Mouse (Mus musculus): ENCODE measurements at regions not wholly inside any gene's neighbourhood (a gene's known extent, or its start where the extent isn't known, plus 50 kb on each side); places are given as distances from the start of the nearest gene placed in this dataset.

DNA sequence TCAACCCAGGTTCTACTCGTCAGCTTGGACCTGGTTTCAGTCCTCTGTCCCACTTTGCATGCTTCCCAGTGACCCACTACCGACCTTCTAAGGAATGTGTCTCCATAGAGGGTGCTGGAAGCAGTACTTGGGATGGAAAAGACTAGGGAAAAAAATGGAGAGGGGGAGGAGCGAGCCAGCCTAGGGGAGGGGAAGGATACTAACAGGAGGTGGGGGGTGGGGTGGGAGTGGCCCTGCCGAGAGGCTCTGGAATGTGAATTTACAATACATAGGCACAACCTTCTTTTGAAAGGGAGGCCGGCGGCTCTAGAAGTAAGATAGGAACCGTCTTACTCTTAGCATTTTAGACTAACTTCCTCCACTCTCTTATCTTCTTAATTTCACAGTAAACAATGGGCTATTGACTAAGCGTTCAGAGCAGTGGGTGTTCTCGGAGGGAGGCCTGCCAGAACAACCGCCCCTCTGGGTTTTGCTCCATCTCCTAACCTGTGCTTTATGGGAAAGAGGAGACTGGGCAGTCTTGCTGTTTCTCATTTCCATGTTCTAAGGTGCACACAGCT is 145.1 kb downstream of the Foxo1 start:
- TF ChIP-seq CTCF (IDR thresholded peaks at IDR 0.05; ENCODE audit: low read depth) = no peak
- no peak for TF ChIP-seq EP300 (IDR thresholded peaks at IDR 0.05; ENCODE audit: low read depth)

All from liver, postnatal 0 days (tissue).